Mouse (Mus musculus) cerebellum, adult 9-11 months (tissue): ENCODE data around the gene Glod4.

Source experiments
- DNase-seq: peaks from one replicate; pipeline ENCODE4 v3.0.0; 2022

Gene Glod4

GRCm38 (mm10) chr11:76144386-76144785 lies 99.1 kb downstream of the Glod4 start:
- DNase-seq: no peak

- no peak for DNase-seq
Measured at GRCm38 (mm10) chr11:76137996-76138395, 105.5 kb downstream of the Glod4 start.

GRCm38 (mm10) chr11:76135641-76136437 lies 107.7 kb downstream of the Glod4 start:
- DNase-seq: no peak

DNA sequence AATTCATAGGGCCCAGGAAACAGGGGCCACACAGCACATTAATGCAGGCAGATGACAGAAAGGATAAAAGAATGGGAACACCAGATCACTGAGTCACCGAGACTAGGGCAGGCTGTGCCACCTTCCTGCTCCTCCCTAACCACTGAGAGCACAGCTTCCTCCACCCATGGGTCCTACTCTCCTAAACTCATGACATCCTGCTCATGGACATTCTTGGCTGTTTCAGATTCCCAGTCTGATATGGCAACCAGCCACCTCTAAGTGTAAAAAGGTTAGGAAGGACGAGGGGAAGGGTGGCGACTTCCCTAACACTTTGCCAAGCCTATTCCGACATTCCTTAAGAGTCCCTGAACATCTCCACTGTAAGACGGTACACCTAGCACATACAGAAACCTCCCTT lies 112.7 kb downstream of the Glod4 start:
- DNase-seq: no peak

DNA sequence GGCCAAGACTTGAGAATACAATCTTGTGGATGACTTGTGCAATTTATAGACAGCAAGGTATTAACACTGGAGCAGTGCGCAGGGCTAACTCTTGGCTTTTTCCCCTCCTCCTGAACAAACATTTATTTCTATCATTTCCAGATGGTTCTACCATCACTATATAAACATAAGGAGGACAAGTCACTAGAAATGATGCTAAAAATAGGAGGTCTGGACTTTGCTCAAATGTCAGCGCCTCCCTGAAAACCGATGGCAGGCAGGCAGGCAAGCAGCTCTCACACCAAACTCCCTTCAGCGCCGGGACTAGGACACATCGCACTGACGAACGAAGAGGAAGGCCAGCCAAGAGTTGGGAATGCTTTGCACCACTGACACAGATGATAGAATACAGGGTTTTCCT lies 118.1 kb downstream of the Glod4 start:
- DNase-seq: no peak

DNA sequence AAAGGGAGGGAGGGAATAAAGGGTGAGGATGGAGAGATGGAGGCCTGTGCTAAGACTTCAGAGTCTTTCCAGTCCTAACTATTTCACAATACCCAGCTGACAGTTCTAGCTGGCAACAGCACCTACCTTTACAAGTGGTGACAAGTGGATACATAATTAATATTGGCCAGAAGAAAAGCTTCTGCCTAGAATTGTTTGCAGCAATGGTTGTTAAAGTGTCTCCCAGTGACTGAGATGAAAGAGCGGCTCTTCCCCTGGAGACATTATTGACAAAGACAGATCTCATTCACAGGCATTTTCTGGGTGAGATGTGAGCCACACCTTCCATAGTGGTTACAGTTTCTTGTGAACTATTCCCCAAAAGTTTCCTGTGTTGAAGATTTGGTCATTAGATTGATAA lies 120.0 kb downstream of the Glod4 start:
- DNase-seq: no peak

DNA sequence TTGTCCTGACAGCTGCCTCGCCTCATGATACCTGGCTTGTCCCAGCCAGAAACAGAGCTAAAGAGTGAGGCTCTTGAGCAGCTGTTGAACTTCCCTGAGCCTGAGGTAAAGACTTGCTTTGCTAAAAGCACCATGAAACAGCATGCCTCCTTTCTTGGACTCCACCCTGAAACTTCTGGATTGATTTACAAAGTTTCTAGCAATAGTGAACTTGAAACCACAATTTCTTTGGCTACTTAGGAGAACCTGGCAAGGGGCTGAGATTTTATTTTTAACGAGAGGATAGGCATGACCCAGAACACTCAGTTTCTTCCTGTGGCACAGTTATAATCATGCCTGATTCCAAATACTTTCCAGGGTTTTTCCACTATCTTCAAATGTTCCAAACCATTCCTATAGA lies 121.0 kb downstream of the Glod4 start:
- no peak for DNase-seq

- DNase-seq: no peak
Measured at GRCm38 (mm10) chr11:76121086-76121485, 122.4 kb downstream of the Glod4 start.

GRCm38 (mm10) chr11:76120407-76120901 lies 123.1 kb downstream of the Glod4 start:
- no peak for DNase-seq

- DNase-seq: no peak
Measured at GRCm38 (mm10) chr11:76110416-76110815, 133.1 kb downstream of the Glod4 start.

DNA sequence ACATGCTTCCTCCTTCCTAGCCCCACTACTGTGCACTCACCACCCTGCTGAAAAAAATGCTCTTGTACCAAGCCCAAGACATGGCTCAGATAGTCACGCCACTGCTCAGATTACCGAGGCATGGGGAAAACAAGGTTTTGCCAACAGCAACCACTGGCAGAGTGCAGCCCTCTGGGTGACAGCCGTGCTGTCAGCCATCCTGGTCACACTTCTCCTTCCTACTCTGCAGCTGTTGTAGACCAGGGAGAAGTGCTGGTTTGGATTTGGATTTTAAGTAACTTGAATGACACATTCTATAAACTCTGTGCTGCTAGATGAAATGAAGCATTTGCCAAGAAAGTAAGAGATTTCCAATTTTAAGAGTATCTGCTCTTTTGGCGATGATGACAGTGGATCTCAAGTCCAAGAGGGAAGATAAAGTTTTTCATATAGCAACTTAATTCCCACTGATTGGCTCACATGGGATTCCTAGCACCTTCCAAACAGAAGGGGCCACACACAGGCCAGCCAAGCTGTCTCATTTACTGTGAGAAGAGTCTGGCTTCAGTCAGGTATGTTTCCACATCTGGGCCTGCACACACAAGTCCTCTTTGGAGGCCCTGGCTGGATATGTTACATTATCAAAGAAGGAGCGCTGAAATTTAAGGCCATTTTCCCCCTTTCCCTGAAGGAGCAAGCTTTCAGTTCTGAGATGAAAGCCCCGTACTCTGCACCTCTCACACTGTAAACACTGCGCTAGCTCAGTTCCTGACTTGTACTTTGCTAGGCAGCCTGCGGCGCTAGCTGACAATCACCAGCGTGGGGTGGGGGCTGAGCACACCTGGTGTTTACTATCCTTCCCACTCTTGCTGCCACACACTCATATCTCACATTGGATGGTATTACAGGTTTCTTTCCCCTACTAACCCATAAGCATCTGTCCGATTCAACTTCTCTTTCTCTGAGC lies 136.7 kb downstream of the Glod4 start:
- DNase-seq: no peak

GRCm38 (mm10) chr11:76101154-76101553 lies 142.4 kb downstream of the Glod4 start:
- DNase-seq: no peak

GRCm38 (mm10) chr11:76099193-76099975 lies 144.1 kb downstream of the Glod4 start:
- DNase-seq: no peak

- no peak for DNase-seq
Measured at GRCm38 (mm10) chr11:76093610-76094009, 149.9 kb downstream of the Glod4 start.

DNA sequence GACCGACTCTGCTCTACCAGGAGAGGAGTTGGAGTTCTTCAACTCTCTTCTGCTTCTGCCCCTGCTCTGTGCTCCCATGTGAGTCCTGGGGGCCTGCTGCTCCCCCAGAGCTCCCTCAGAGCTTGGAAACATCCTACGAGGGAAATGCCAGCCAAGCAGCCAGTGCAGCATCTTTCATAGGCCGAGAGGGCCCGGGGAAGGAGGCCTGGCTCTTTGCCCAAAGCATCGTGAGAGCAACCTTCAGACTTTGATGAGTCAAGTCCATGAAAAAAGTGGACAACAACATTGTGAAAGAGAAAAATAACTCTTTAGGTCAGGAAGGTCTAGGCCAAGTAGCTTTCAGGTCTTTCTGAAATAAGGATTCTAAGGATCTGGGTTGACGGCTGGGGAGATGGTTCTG lies 153.7 kb downstream of the Glod4 start:
- DNase-seq: no peak

DNA sequence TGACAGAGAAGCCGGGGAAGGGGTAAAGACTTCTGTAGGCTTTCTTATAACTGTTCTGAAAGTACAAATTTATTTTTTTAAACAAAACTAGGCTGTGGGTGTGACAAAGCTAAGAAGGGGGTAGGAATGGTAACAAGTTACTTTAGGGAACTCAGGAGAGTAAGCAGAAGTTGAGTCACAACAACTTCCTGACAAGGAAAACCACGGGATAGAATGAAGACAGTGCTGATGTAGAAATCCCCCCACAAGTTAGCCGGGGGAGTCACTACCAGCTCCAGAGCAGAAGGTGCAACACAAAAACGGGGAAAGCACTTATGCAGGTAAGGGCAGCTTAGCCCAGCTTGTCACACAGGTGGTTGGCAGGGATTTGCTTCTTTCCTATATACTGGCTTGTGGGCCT lies 155.0 kb downstream of the Glod4 start:
- no peak for DNase-seq

- no peak for DNase-seq
Measured at GRCm38 (mm10) chr11:76085898-76086591, 157.5 kb downstream of the Glod4 start.

DNA sequence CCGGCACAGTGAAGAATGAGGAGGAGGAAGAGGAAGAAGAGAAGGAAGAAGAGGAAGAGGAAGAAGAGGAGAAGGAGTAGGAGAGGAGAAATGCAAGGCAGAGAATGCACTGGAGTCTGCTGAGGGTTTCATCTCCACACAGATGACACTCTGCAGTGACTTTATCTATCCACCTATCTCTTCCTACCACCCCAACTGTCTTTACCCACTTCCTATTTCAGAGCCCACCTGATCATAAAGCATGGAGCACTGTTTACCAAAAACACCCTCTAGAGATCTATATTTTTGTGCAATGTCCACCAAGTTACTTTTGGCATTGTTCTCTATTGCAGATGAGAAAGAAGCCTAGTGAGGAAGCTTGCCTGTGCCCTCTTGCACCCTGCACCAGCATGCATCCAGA lies 158.6 kb downstream of the Glod4 start:
- DNase-seq: no peak

DNA sequence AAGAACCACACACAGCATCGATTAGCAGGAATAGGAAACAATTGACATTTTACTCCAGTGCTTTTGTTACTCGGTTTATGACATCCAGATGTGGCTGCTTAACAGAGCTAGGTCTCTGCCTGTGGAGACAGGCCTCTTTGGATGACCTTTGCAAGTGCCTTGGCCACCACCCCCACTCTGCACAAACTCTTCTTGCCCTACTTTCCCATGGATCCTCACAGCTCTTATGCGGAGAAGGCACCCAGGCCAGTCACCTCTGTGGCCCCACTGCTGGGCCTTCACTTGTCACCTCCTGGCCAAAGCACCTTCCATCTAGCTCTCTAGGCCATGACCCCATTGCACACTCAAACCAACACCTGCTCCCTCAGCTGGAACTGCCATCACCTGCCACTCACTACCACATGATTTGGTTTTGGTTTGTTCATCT lies 159.6 kb downstream of the Glod4 start:
- DNase-seq: no peak

DNA sequence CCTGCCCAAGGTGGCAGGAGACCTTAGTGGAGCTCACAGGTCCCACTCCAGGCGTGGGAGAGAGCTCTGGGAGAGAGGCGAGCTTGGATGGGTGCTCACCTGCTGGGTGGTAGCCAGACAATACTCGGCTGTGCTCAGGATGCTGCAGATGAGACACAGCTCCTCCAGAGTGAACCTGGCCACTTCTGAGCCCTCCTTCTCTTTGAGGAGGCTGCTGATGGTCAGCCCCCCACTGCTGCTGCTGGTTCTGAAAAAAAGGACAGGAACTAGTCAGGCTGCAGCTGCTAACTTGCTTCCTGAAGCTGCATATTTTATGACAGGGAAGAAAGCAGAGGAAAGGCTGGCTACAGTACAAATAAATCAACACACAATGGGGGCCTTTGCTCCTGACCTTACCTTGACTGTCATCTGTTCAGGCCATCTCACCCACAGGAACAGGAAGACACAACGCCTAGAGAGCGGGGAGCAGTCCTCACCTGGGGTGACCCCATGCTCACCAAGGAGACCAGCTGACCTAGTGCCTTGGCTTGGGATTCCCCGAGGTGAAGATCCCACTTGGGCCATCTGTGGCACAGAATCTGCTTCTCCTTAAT lies 162.4 kb downstream of the Glod4 start:
- DNase-seq: no peak

- DNase-seq: no peak
Measured at GRCm38 (mm10) chr11:76080293-76080692, 163.2 kb downstream of the Glod4 start.

- DNase-seq: no peak
Measured at GRCm38 (mm10) chr11:76077341-76077740, 166.2 kb downstream of the Glod4 start.
